Mouse (Mus musculus) lung, adult 2 months (tissue): ENCODE results near the gene Polr3gl.
A peak's percentile ranks its signal among the peaks of the same experiment; 100 is the strongest.

Experiments used
- CTCF ChIP-seq: fragments of 200-500 bp; IDR thresholded peaks from 2 replicates; pipeline ENCODE4 v1.5.1; 2011; ENCODE audit warnings: mild to moderate bottlenecking, low read length, control low read depth; ENCODE audit not compliant: insufficient read depth
- POLR2A ChIP-seq: fragments of 200-500 bp; IDR thresholded peaks from 2 replicates; pipeline ENCODE4 v1.6.1; 2011; ENCODE audit warnings: low read depth, mild to moderate bottlenecking, control low read depth, low read length, borderline replicate concordance; ENCODE audit errors: extremely low read depth

- TF ChIP-seq CTCF (no peak), POLR2A (peak; percentile 50; the same call in 1 of the 2 replicates)
Measured at GRCm38 (mm10) chr3:96558668-96559196, 35.2 kb downstream of the Polr3gl start.
